Mouse (Mus musculus): ENCODE measurements around the gene Agfg2.

DNA sequence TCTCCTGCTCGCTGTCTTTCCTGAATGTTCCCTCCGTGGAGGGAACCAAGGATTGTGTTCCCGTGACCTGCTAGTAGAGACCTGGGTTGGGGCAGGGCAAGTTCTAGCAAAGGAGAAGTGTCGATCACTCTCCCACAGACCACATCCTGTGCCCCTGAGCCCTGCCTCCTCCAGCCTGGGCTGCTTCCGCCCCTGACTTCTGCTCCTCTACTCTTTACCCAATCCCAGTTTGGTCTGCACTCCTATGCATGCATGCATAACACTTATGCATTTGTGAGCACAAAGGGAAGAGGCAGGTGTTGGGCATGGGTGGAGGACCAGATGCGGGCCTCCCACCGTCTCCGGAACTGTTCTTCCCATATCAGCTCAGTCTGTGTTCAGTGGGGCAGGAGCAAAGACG is 53.4 kb downstream of the Agfg2 start:
- TF ChIP-seq CTCF (IDR thresholded peaks at IDR 0.05; ENCODE audit: borderline replicate concordance, insufficient read depth, low read depth, low read length) (no peak), POLR2A (IDR thresholded peaks at IDR 0.05; ENCODE audit: borderline replicate concordance, insufficient read depth, low read length) (no peak)

Measured in cerebellum, adult 2 months (tissue).